Mouse (Mus musculus) G1E (cell line): ENCODE measurements at regions not wholly inside any gene's neighbourhood (a gene's known extent, or its start where the extent isn't known, plus 50 kb on each side); places are given as distances from the start of the nearest gene placed in this dataset.
"Not testable (repeated sequence)": the region's sequence is repeated elsewhere in the genome, so short reads cannot be mapped to it uniquely, and the experiment has no call there.

Experiments
- ATAC-seq: 2 replicates; pipeline ENCODE4 v1.8.0; 2016; ENCODE audit warnings: mild to moderate bottlenecking; ENCODE audit not compliant: insufficient number of reproducible peaks, poor library complexity, low FRiP score, severe bottlenecking; ENCODE audit errors: extremely low read depth
- DNase-seq: peaks from one replicate; pipeline ENCODE4 v3.0.0; 2012; ENCODE audit warnings: low spot score
- H3K27me3 ChIP-seq: 2 replicates; pipeline ENCODE4 v1.6.1; 2012; ENCODE audit warnings: mild to moderate bottlenecking, low read length, inconsistent platforms; ENCODE audit not compliant: insufficient read depth
- H3K36me3 ChIP-seq: replicated peaks from 2 replicates; pipeline ENCODE3; 2012; ENCODE audit warnings: mild to moderate bottlenecking, inconsistent platforms
- H3K4me1 ChIP-seq: 2 replicates; pipeline ENCODE4 v1.6.1; 2012; ENCODE audit warnings: low read depth, low read length, inconsistent platforms, mixed read lengths; ENCODE audit not compliant: insufficient read depth
- H3K4me3 ChIP-seq: 2 replicates; pipeline ENCODE4 v1.5.1; 2012; ENCODE audit warnings: low read depth, mild to moderate bottlenecking, inconsistent platforms, low read length, moderate library complexity, mixed read lengths
- H3K9me3 ChIP-seq: replicated peaks from 2 replicates; pipeline ENCODE4 v1.6.1; 2012; ENCODE audit warnings: inconsistent platforms
- CTCF ChIP-seq: IDR thresholded peaks from 2 replicates; pipeline ENCODE4 v1.5.1; 2012; ENCODE audit warnings: low read depth, low read length, inconsistent platforms, mixed read lengths
- GATA1 ChIP-seq: IDR thresholded peaks from 2 replicates; pipeline ENCODE4 v1.6.1; 2012; ENCODE audit warnings: borderline replicate concordance, low read length, inconsistent platforms, mixed read lengths
- GATA2 ChIP-seq: IDR thresholded peaks from 2 replicates; pipeline ENCODE4 v1.6.1; 2012; ENCODE audit warnings: low read depth, low read length, inconsistent platforms, borderline replicate concordance
- POLR2AphosphoS5 ChIP-seq: IDR thresholded peaks from 2 replicates; pipeline ENCODE4 v1.6.1; 2012; ENCODE audit warnings: low read depth, low read length, inconsistent platforms; ENCODE audit not compliant: insufficient replicate concordance
- TAL1 ChIP-seq: conservative IDR thresholded peaks from 2 replicates; pipeline ENCODE4 v1.6.1; 2012; ENCODE audit warnings: low read depth, low read length, inconsistent platforms, mixed read lengths

GRCm38 (mm10) chr14:104372776-104373175 is 95.0 kb downstream of the Pou4f1 start:
- Histone ChIP-seq H3K27me3 (no peaks in the 10 kb centered on the region), H3K4me1 (no peaks in the 10 kb centered on the region), H3K36me3 (no peaks in the 10 kb centered on the region), H3K9me3 (peaks cover 21% of the 10 kb centered on the region), H3K4me3 (no peak overlapping the region)
- ATAC-seq (no peak), DNase-seq (no peak)
- TF ChIP-seq GATA1 (no peak), TAL1 (no peak), GATA2 (no peak), POLR2AphosphoS5 (no peak), CTCF (no peak)

- no peaks in the 10 kb centered on the region for H3K27me3 ChIP-seq
- H3K4me3 ChIP-seq: no peak overlapping the region
- TF ChIP-seq GATA1 (no peak), GATA2 (no peak), POLR2AphosphoS5 (no peak), CTCF (no peak), TAL1 (no peak)
- DNase-seq: no peak
- peaks cover 15% of the 10 kb centered on the region for H3K9me3 ChIP-seq
- no peak for ATAC-seq
- H3K36me3 ChIP-seq: no peaks in the 10 kb centered on the region
- no peaks in the 10 kb centered on the region for H3K4me1 ChIP-seq
These were observed 111.2 kb downstream of the Pou4f1 start for GRCm38 (mm10) chr14:104356636-104357035.

- not testable (repeated sequence) for H3K4me1 ChIP-seq, H3K36me3 ChIP-seq, H3K4me3 ChIP-seq, DNase-seq, ATAC-seq, H3K9me3 ChIP-seq, H3K27me3 ChIP-seq
These were observed 131.0 kb downstream of the Pou4f1 start for GRCm38 (mm10) chr14:104336783-104337182.

GRCm38 (mm10) chr14:104326089-104326488 is 141.7 kb downstream of the Pou4f1 start:
- Histone ChIP-seq H3K4me3 (no peak overlapping the region), H3K27me3 (no peaks in the 10 kb centered on the region), H3K9me3 (peaks cover 10% of the 10 kb centered on the region), H3K36me3 (no peaks in the 10 kb centered on the region), H3K4me1 (no peaks in the 10 kb centered on the region)
- TF ChIP-seq GATA1 (no peak), CTCF (no peak), TAL1 (no peak), POLR2AphosphoS5 (no peak), GATA2 (no peak)
- no peak for DNase-seq
- no peak for ATAC-seq

GRCm38 (mm10) chr14:104300141-104300540 is 167.7 kb downstream of the Pou4f1 start:
- Histone ChIP-seq H3K4me3 (no peak overlapping the region), H3K36me3 (no peaks in the 10 kb centered on the region), H3K9me3 (peaks cover 9% of the 10 kb centered on the region), H3K4me1 (no peaks in the 10 kb centered on the region), H3K27me3 (no peaks in the 10 kb centered on the region)
- ATAC-seq (no peak), DNase-seq (no peak)
- no peak for TF ChIP-seq GATA1
- no peak for TF ChIP-seq POLR2AphosphoS5
- no peak for TF ChIP-seq TAL1
- no peak for TF ChIP-seq CTCF
- TF ChIP-seq GATA2: no peak

GRCm38 (mm10) chr14:104298312-104298711 is 169.5 kb downstream of the Pou4f1 start:
- Histone ChIP-seq H3K36me3 (no peaks in the 10 kb centered on the region), H3K9me3 (peaks cover 9% of the 10 kb centered on the region), H3K4me3 (no peak overlapping the region), H3K27me3 (no peaks in the 10 kb centered on the region), H3K4me1 (no peaks in the 10 kb centered on the region)
- no peak for ATAC-seq
- TF ChIP-seq POLR2AphosphoS5 (no peak), GATA2 (no peak), CTCF (no peak), TAL1 (no peak), GATA1 (no peak)
- DNase-seq: no peak

GRCm38 (mm10) chr14:104297316-104298311 is 170.2 kb downstream of the Pou4f1 start:
- Histone ChIP-seq H3K36me3 (no peaks in the 10 kb centered on the region), H3K4me1 (no peaks in the 10 kb centered on the region), H3K4me3 (no peak overlapping the region), H3K9me3 (peaks cover 13% of the 10 kb centered on the region), H3K27me3 (no peaks in the 10 kb centered on the region)
- TF ChIP-seq CTCF (no peak), TAL1 (no peak), POLR2AphosphoS5 (no peak), GATA2 (no peak)
- no peak for DNase-seq
- no peak for ATAC-seq
